Mouse (Mus musculus) natural killer cell, adult 2 months (primary cell): ENCODE results near the gene Arrdc2.

ENCODE experiments used
- DNase-seq, 2 experiments: peaks; one replicate each; pipeline ENCODE4 v3.0.0; 2022; ENCODE audit warnings: low spot score in 2 of 2

Arrdc2 gene

GRCm38 (mm10) chr8:70789046-70789445, 50.5 kb downstream of the Arrdc2 start:
- DNase-seq = no peak

GRCm38 (mm10) chr8:70787941-70788667, 51.4 kb downstream of the Arrdc2 start:
- DNase-seq = no peak

GRCm38 (mm10) chr8:70787051-70787445, 52.5 kb downstream of the Arrdc2 start:
- no peak for DNase-seq

GRCm38 (mm10) chr8:70786291-70787050, 53.0 kb downstream of the Arrdc2 start:
- DNase-seq = no peak
